Mouse (Mus musculus) testis, adult 2 months (tissue): Measurements from ENCODE around the gene Ncoa1. TPM values are rescaled to one million over a fixed set of nuclear protein-coding genes. Genes with fewer than 3 reads are reported as not detected.

ENCODE experiments used
- H3K27ac ChIP-seq: fragments of 200-500 bp; 2 replicates; pipeline ENCODE4 v1.5.1; 2012; ENCODE audit warnings: low read depth, low read length; ENCODE audit not compliant: control insufficient read depth, insufficient read depth
- H3K27me3 ChIP-seq: fragments of 200-500 bp; 2 replicates; pipeline ENCODE4 v1.6.1; 2012; ENCODE audit warnings: mild to moderate bottlenecking, low read length, moderate library complexity; ENCODE audit not compliant: control insufficient read depth, insufficient read depth
- H3K36me3 ChIP-seq: fragments of 200-500 bp; 2 replicates; pipeline ENCODE4 v1.6.1; 2012; ENCODE audit warnings: mild to moderate bottlenecking, low read length; ENCODE audit not compliant: control insufficient read depth, insufficient read depth
- H3K4me1 ChIP-seq: fragments of 200-500 bp; 2 replicates; pipeline ENCODE4 v1.6.1; 2012; ENCODE audit warnings: low read length; ENCODE audit not compliant: control insufficient read depth, insufficient read depth
- H3K4me3 ChIP-seq: fragments of 200-500 bp; 2 replicates; pipeline ENCODE4 v1.5.1; 2012; ENCODE audit warnings: low read depth, mild to moderate bottlenecking, low read length, moderate library complexity, mixed read lengths; ENCODE audit not compliant: control insufficient read depth
- CTCF ChIP-seq: fragments of 200-500 bp; IDR thresholded peaks from 2 replicates; pipeline ENCODE4 v1.5.1; 2012; ENCODE audit warnings: low read depth, mild to moderate bottlenecking, inconsistent platforms, low read length, moderate library complexity; ENCODE audit not compliant: control insufficient read depth, insufficient read depth, insufficient replicate concordance
- POLR2A ChIP-seq: fragments of 200-500 bp; IDR thresholded peaks from 2 replicates; pipeline ENCODE4 v1.6.1; 2012; ENCODE audit warnings: low read depth, mild to moderate bottlenecking, inconsistent platforms, low read length, moderate library complexity; ENCODE audit not compliant: control insufficient read depth
- polyA plus RNA-seq: library from polyadenylated mRNA; depleted of rRNA; stranded (reverse); fragments of >200 nt; gene quantifications from 2 replicates; pipeline ENCODE4 v1.2.3, GENCODE M21; 2012

The Ncoa1 gene
- polyA plus RNA-seq, 1 experiment: 15.3 TPM

GRCm38 (mm10) chr12:4418824-4419223 lies 58.2 kb downstream of the Ncoa1 start:
- TF ChIP-seq CTCF: no peak
- TF ChIP-seq POLR2A: no peak
- H3K27me3 ChIP-seq: no peaks in the 10 kb centered on the region
- H3K36me3 ChIP-seq: no peaks in the 10 kb centered on the region
- no peaks in the 10 kb centered on the region for H3K4me1 ChIP-seq
- H3K4me3 ChIP-seq: no peak overlapping the region
- no peak overlapping the region for H3K27ac ChIP-seq

- no peak overlapping the region for H3K4me3 ChIP-seq
- H3K27ac ChIP-seq: no peak overlapping the region
- no peaks in the 10 kb centered on the region for H3K4me1 ChIP-seq
- no peaks in the 10 kb centered on the region for H3K27me3 ChIP-seq
- TF ChIP-seq POLR2A (no peak), CTCF (no peak)
- no peaks in the 10 kb centered on the region for H3K36me3 ChIP-seq
These were observed 59.2 kb downstream of the Ncoa1 start for GRCm38 (mm10) chr12:4417626-4418263.

GRCm38 (mm10) chr12:4407085-4407484 lies 69.9 kb downstream of the Ncoa1 start:
- no peaks in the 10 kb centered on the region for H3K4me1 ChIP-seq

GRCm38 (mm10) chr12:4406155-4406554 lies 70.8 kb downstream of the Ncoa1 start:
- Histone ChIP-seq H3K36me3 (no peaks in the 10 kb centered on the region), H3K27ac (no peak overlapping the region), H3K4me3 (no peak overlapping the region), H3K4me1 (no peaks in the 10 kb centered on the region), H3K27me3 (no peaks in the 10 kb centered on the region)
- TF ChIP-seq CTCF: no peak
- no peak for TF ChIP-seq POLR2A

More at GRCm38 (mm10) chr12:4407085-4407484, 69.9 kb downstream of the Ncoa1 start:
- Histone ChIP-seq H3K27ac (no peak overlapping the region), H3K36me3 (no peaks in the 10 kb centered on the region), H3K4me3 (no peak overlapping the region), H3K27me3 (no peaks in the 10 kb centered on the region)
- TF ChIP-seq POLR2A: no peak
- TF ChIP-seq CTCF: no peak

- TF ChIP-seq CTCF: no peak
- TF ChIP-seq POLR2A: no peak
- Histone ChIP-seq H3K4me1 (no peaks in the 10 kb centered on the region), H3K27ac (no peak overlapping the region), H3K36me3 (no peaks in the 10 kb centered on the region), H3K4me3 (no peak overlapping the region), H3K27me3 (no peaks in the 10 kb centered on the region)
These were observed 73.8 kb downstream of the Ncoa1 start for GRCm38 (mm10) chr12:4403206-4403605.

GRCm38 (mm10) chr12:4396221-4396620 lies 80.8 kb downstream of the Ncoa1 start:
- no peak for TF ChIP-seq CTCF
- TF ChIP-seq POLR2A: no peak
- Histone ChIP-seq H3K4me1 (no peaks in the 10 kb centered on the region), H3K27me3 (no peaks in the 10 kb centered on the region), H3K36me3 (no peaks in the 10 kb centered on the region), H3K4me3 (no peak overlapping the region), H3K27ac (no peak overlapping the region)

GRCm38 (mm10) chr12:4392590-4392989 lies 84.4 kb downstream of the Ncoa1 start:
- Histone ChIP-seq H3K27ac (no peak overlapping the region), H3K27me3 (no peaks in the 10 kb centered on the region), H3K4me3 (no peak overlapping the region), H3K4me1 (no peaks in the 10 kb centered on the region), H3K36me3 (no peaks in the 10 kb centered on the region)
- TF ChIP-seq CTCF (no peak), POLR2A (no peak)
